Mouse (Mus musculus): ENCODE results near the gene Acap1. TPM values are rescaled to one million over a fixed set of nuclear protein-coding genes. Genes with fewer than 3 reads are reported as not detected.
A peak's percentile ranks its signal among the peaks of the same experiment; 100 is the strongest.

Gene Acap1
- polyA plus RNA-seq, 1 experiment from 2014 or later, result 0.83 TPM

GRCm38 (mm10) chr11:69836703-69837576 lies 58.4 kb downstream of the Acap1 start:
- H3K9ac ChIP-seq, result peak overlapping the region; percentile 94
- H3K4me3 ChIP-seq (replicated peaks), result peak overlapping the region; percentile 87
- WGBS, result 1% methylated on average over 42 of the region's 52 CpGs
- H3K4me1 ChIP-seq, result peaks cover 46% of the 10 kb centered on the region
- H3K4me2 ChIP-seq, result peak overlapping the region; percentile 80
- peak overlapping the region; percentile 96 for H3K27ac ChIP-seq
- peaks cover 19% of the 10 kb centered on the region for H3K36me3 ChIP-seq (replicated peaks)
- H3K9me3 ChIP-seq, result no peaks in the 10 kb centered on the region
- peaks cover 7% of the 10 kb centered on the region for H3K27me3 ChIP-seq
- ATAC-seq (ENCODE audit: low FRiP score), result peak; percentile 8

GRCm38 (mm10) chr11:69835966-69836335 lies 59.4 kb downstream of the Acap1 start:
- Histone ChIP-seq H3K4me3 (replicated peaks) (peak overlapping the region; percentile 87), H3K9ac (peak overlapping the region; percentile 94), H3K4me2 (peak overlapping the region; percentile 80), H3K27me3 (peaks cover 7% of the 10 kb centered on the region), H3K4me1 (peaks cover 46% of the 10 kb centered on the region), H3K9me3 (no peaks in the 10 kb centered on the region), H3K36me3 (replicated peaks) (peaks cover 27% of the 10 kb centered on the region), H3K27ac (peak overlapping the region; percentile 96)
- ATAC-seq (ENCODE audit: low FRiP score), result no peak
- whole genome bisulfite sequencing, result 5% methylated on average over 4 of the region's 4 CpGs

GRCm38 (mm10) chr11:69835326-69835965 lies 59.9 kb downstream of the Acap1 start:
- Histone ChIP-seq H3K4me1 (peaks cover 46% of the 10 kb centered on the region), H3K27ac (peak overlapping the region; percentile 96), H3K9me3 (no peaks in the 10 kb centered on the region), H3K4me2 (peak overlapping the region; percentile 80), H3K4me3 (replicated peaks) (peak overlapping the region; percentile 87), H3K9ac (peak overlapping the region; percentile 94), H3K36me3 (replicated peaks) (peaks cover 27% of the 10 kb centered on the region), H3K27me3 (peaks cover 7% of the 10 kb centered on the region)
- 1% methylated on average over 9 of the region's 9 CpGs for WGBS
- no peak for ATAC-seq (ENCODE audit: low FRiP score)

- Histone ChIP-seq H3K36me3 (replicated peaks) (peaks cover 32% of the 10 kb centered on the region), H3K9ac (peak overlapping the region; percentile 94), H3K27ac (peak overlapping the region; percentile 96), H3K9me3 (no peaks in the 10 kb centered on the region), H3K4me2 (peak overlapping the region; percentile 80), H3K4me3 (replicated peaks) (peak overlapping the region; percentile 87), H3K4me1 (peaks cover 48% of the 10 kb centered on the region), H3K27me3 (peaks cover 7% of the 10 kb centered on the region)
- ATAC-seq (ENCODE audit: low FRiP score), result no peak
- 7% methylated on average over 40 of the region's 48 CpGs for WGBS
Measured at GRCm38 (mm10) chr11:69834001-69834549, 61.3 kb downstream of the Acap1 start.

- H3K27ac ChIP-seq, result 0 out of 2 replicates have a peak overlapping the region, but pooled peaks have one; percentile 96
- WGBS, result 59% methylated on average over 8 of the region's 8 CpGs
Measured at GRCm38 (mm10) chr11:69833554-69833953, 61.8 kb downstream of the Acap1 start.

More at GRCm38 (mm10) chr11:69833554-69833953, 61.8 kb downstream of the Acap1 start:
- H3K4me3 ChIP-seq (replicated peaks), result peak overlapping the region; percentile 87
- ATAC-seq (ENCODE audit: low FRiP score), result no peak
- peak overlapping the region; percentile 94 for H3K9ac ChIP-seq
- H3K36me3 ChIP-seq (replicated peaks), result peaks cover 37% of the 10 kb centered on the region
- no peaks in the 10 kb centered on the region for H3K9me3 ChIP-seq
- peak overlapping the region; percentile 80 for H3K4me2 ChIP-seq
- peaks cover 7% of the 10 kb centered on the region for H3K27me3 ChIP-seq
- H3K4me1 ChIP-seq, result peaks cover 47% of the 10 kb centered on the region

Small RNA genes within 50 kb of the gene (microRNA-seq; reads per million reads assigned to microRNA genes)
- gene Mir6924, result not detected

Other genes starting within 250 kb of the Acap1 start
- not detected in 2 replicates for gene Sox15, start 240.2 kb downstream of the Acap1 start, polyA plus RNA-seq (2016; fragmentation: Nextera tagmentation; extraction: Ambion mirVana)
- gene Mpdu1, start 232.9 kb downstream of the Acap1 start, polyA plus RNA-seq (2016; fragmentation: Nextera tagmentation; extraction: Ambion mirVana), result 74.7 and 80.9 TPM in 2 replicates
- 5.5 TPM in 2 replicates for gene Cd68, start 229.4 kb downstream of the Acap1 start, polyA plus RNA-seq (2016; fragmentation: Nextera tagmentation; extraction: Ambion mirVana)
- 694 and 751 TPM in 2 replicates for gene Eif4a1, start 223.1 kb downstream of the Acap1 start, polyA plus RNA-seq (2016; fragmentation: Nextera tagmentation; extraction: Ambion mirVana)
- 106 and 119 TPM in 2 replicates for gene Senp3, start 213.5 kb downstream of the Acap1 start, polyA plus RNA-seq (2016; fragmentation: Nextera tagmentation; extraction: Ambion mirVana)
- gene Tnfsf13, start 209.8 kb downstream of the Acap1 start, polyA plus RNA-seq (2016; fragmentation: Nextera tagmentation; extraction: Ambion mirVana), result 0.26 TPM in 1 of 2 replicates, not detected in the other
- gene Tnfsf12, start 199.7 kb downstream of the Acap1 start, polyA plus RNA-seq (2016; fragmentation: Nextera tagmentation; extraction: Ambion mirVana), result 1.3 and 1.6 TPM in 2 replicates
- 0.51 and 0.84 TPM in 2 replicates for gene Tnfsfm13, start 199.4 kb downstream of the Acap1 start, polyA plus RNA-seq (2016; fragmentation: Nextera tagmentation; extraction: Ambion mirVana)
- 31.3 and 35.4 TPM in 2 replicates for gene Polr2a, start 136.9 kb downstream of the Acap1 start, polyA plus RNA-seq (2016; fragmentation: Nextera tagmentation; extraction: Ambion mirVana)
- 0.13 and 0.33 TPM in 2 replicates for gene Slc35g3, start 133.6 kb downstream of the Acap1 start, polyA plus RNA-seq (2016; fragmentation: Nextera tagmentation; extraction: Ambion mirVana)
- 1.3 and 1.5 TPM in 2 replicates for gene Zbtb4, start 129.6 kb downstream of the Acap1 start, polyA plus RNA-seq (2016; fragmentation: Nextera tagmentation; extraction: Ambion mirVana)
- gene Chrnb1, start 99.6 kb downstream of the Acap1 start, polyA plus RNA-seq (2016; fragmentation: Nextera tagmentation; extraction: Ambion mirVana), result 1.2 and 1.8 TPM in 2 replicates
- 2.6 and 3.2 TPM in 2 replicates for gene Fgf11, start 93.7 kb downstream of the Acap1 start, polyA plus RNA-seq (2016; fragmentation: Nextera tagmentation; extraction: Ambion mirVana)
- 0.76 and 1.3 TPM in 2 replicates for gene Tmem102, start 89.9 kb downstream of the Acap1 start, polyA plus RNA-seq (2016; fragmentation: Nextera tagmentation; extraction: Ambion mirVana)
- not detected in 2 replicates for gene Gm39566, start 80.2 kb downstream of the Acap1 start, polyA plus RNA-seq (2016; fragmentation: Nextera tagmentation; extraction: Ambion mirVana)
- not detected in 2 replicates for gene Spem2, start 77.1 kb downstream of the Acap1 start, polyA plus RNA-seq (2016; fragmentation: Nextera tagmentation; extraction: Ambion mirVana)
- gene Spem1, start 73.4 kb downstream of the Acap1 start, polyA plus RNA-seq (2016; fragmentation: Nextera tagmentation; extraction: Ambion mirVana), result 0.24 and 0.26 TPM in 2 replicates
- 13.3 and 14.0 TPM in 2 replicates for gene Nlgn2, start 57.8 kb downstream of the Acap1 start, polyA plus RNA-seq (2016; fragmentation: Nextera tagmentation; extraction: Ambion mirVana)
- gene Tmem256, start 57.0 kb downstream of the Acap1 start, polyA plus RNA-seq (2016; fragmentation: Nextera tagmentation; extraction: Ambion mirVana), result 285 and 294 TPM in 2 replicates
- 55.1 and 56.3 TPM in 2 replicates for gene Plscr3, start 49.2 kb downstream of the Acap1 start, polyA plus RNA-seq (2016; fragmentation: Nextera tagmentation; extraction: Ambion mirVana)
- gene Tnk1, start 36.8 kb downstream of the Acap1 start, polyA plus RNA-seq (2016; fragmentation: Nextera tagmentation; extraction: Ambion mirVana), result 0.14 and 0.60 TPM in 2 replicates
- gene Tmem95, start 17.5 kb downstream of the Acap1 start, polyA plus RNA-seq (2016; fragmentation: Nextera tagmentation; extraction: Ambion mirVana), result not detected in 2 replicates
- 1.7 and 2.5 TPM in 2 replicates for gene Kctd11, start 14.1 kb downstream of the Acap1 start, polyA plus RNA-seq (2016; fragmentation: Nextera tagmentation; extraction: Ambion mirVana)
- gene 2810408A11Rik, start 5.4 kb upstream of the Acap1 start, polyA plus RNA-seq (2016; fragmentation: Nextera tagmentation; extraction: Ambion mirVana), result 22.4 TPM in 2 replicates
- gene Neurl4, start 5.5 kb upstream of the Acap1 start, polyA plus RNA-seq (2016; fragmentation: Nextera tagmentation; extraction: Ambion mirVana), result 18.9 and 19.3 TPM in 2 replicates
- 95.8 and 99.1 TPM in 2 replicates for gene Gps2, start 18.3 kb upstream of the Acap1 start, polyA plus RNA-seq (2016; fragmentation: Nextera tagmentation; extraction: Ambion mirVana)
- gene Eif5a, start 26.4 kb upstream of the Acap1 start, polyA plus RNA-seq (2016; fragmentation: Nextera tagmentation; extraction: Ambion mirVana), result 1,678 TPM in 2 replicates
- gene Ybx2, start 40.3 kb upstream of the Acap1 start, polyA plus RNA-seq (2016; fragmentation: Nextera tagmentation; extraction: Ambion mirVana), result 7.4 and 8.9 TPM in 2 replicates
- gene Slc2a4, start 52.6 kb upstream of the Acap1 start, polyA plus RNA-seq (2016; fragmentation: Nextera tagmentation; extraction: Ambion mirVana), result 13.3 and 15.3 TPM in 2 replicates
- gene Cldn7, start 69.2 kb upstream of the Acap1 start, polyA plus RNA-seq (2016; fragmentation: Nextera tagmentation; extraction: Ambion mirVana), result 5.7 and 7.0 TPM in 2 replicates
- 19.9 and 20.7 TPM in 2 replicates for gene Ctdnep1, start 85.6 kb upstream of the Acap1 start, polyA plus RNA-seq (2016; fragmentation: Nextera tagmentation; extraction: Ambion mirVana)
- gene Elp5, start 87.0 kb upstream of the Acap1 start, polyA plus RNA-seq (2016; fragmentation: Nextera tagmentation; extraction: Ambion mirVana), result 129 and 141 TPM in 2 replicates
- gene Gabarap, start 95.6 kb upstream of the Acap1 start, polyA plus RNA-seq (2016; fragmentation: Nextera tagmentation; extraction: Ambion mirVana), result 527 and 539 TPM in 2 replicates
- 91.3 and 99.1 TPM in 2 replicates for gene Phf23, start 100.2 kb upstream of the Acap1 start, polyA plus RNA-seq (2016; fragmentation: Nextera tagmentation; extraction: Ambion mirVana)
- gene Dvl2, start 105.1 kb upstream of the Acap1 start, polyA plus RNA-seq (2016; fragmentation: Nextera tagmentation; extraction: Ambion mirVana), result 45.2 and 46.6 TPM in 2 replicates
- 43.5 and 48.4 TPM in 2 replicates for gene Acadvl, start 119.9 kb upstream of the Acap1 start, polyA plus RNA-seq (2016; fragmentation: Nextera tagmentation; extraction: Ambion mirVana)
- gene Dlg4, start 121.4 kb upstream of the Acap1 start, polyA plus RNA-seq (2016; fragmentation: Nextera tagmentation; extraction: Ambion mirVana), result 20.3 and 24.9 TPM in 2 replicates
- 0.63 and 0.75 TPM in 2 replicates for gene Asgr1, start 158.5 kb upstream of the Acap1 start, polyA plus RNA-seq (2016; fragmentation: Nextera tagmentation; extraction: Ambion mirVana)
- gene Asgr2, start 197.1 kb upstream of the Acap1 start, polyA plus RNA-seq (2016; fragmentation: Nextera tagmentation; extraction: Ambion mirVana), result not detected in 2 replicates
- not detected in 2 replicates for gene Mgl2, start 234.8 kb upstream of the Acap1 start, polyA plus RNA-seq (2016; fragmentation: Nextera tagmentation; extraction: Ambion mirVana)